Mouse (Mus musculus): ENCODE measurements at regions not wholly inside any gene's neighbourhood (a gene's known extent, or its start where the extent isn't known, plus 50 kb on each side); places are given as distances from the start of the nearest gene placed in this dataset.
A peak's percentile ranks its signal among the peaks of the same experiment; 100 is the strongest.
"Not testable (repeated sequence)": the region's sequence is repeated elsewhere in the genome, so short reads cannot be mapped to it uniquely, and the experiment has no call there.

DNA sequence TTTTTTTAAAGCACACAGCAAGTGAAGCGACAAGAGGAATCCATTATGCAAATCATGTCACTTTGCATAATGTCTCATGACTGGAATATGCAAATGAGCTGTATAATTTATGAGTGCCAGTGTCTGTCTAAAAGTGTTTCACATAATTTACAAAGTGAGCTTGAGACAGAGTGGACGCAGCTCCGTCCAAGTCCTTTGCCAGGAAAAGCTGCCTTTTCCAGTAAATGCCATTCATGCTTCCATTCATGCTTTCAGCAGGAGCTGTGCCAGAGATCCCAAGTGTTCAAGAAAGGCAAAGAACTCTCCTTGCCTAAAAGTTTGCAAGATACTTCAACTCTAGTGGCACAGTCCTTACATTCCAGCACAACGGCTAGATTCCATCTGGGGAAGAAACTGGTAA is 241.4 kb upstream of the Pmfbp1 start:
- DNase-seq (ENCODE audit: extremely low spot score in 1 of 2, low spot score in 2 of 2) = no peak
- intact Hi-C loops (cut with DNase I) = no loop called here

DNA sequence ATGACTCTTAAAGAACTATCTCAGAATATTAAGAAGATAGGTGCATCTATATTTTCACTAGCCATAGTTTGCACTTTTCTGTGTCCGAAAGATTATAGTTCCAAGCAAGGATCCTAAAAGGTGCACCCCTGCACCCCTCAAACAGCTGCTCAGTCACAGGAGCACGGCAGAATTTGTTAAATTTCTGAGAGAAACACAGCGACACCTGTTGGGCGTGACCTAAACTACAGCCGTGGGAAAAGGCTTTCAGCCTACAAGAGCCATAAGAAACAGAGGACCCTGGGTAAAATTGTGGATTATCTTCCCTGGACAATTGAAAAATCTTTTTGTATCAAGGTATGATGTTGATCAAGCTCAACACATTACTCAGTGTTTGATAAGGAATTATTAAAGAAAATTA is 214.7 kb upstream of the Pmfbp1 start:
- intact Hi-C loops (cut with DNase I) = no loop called here
- DNase-seq (ENCODE audit: extremely low spot score in 1 of 2, low spot score in 2 of 2) = peak in 1 of 2 experiments; percentile 27

- no peak for DNase-seq (ENCODE audit: extremely low spot score in 1 of 2, low spot score in 2 of 2)
- intact Hi-C loops (cut with DNase I) = no loop called here
Observed at GRCm38 (mm10) chr8:109280540-109280939, 213.3 kb upstream of the Pmfbp1 start.

- intact Hi-C loops (cut with DNase I) = no loop called here
- DNase-seq (ENCODE audit: extremely low spot score in 1 of 2, low spot score in 2 of 2) = no peak
Observed at GRCm38 (mm10) chr8:109281598-109281997, 212.2 kb upstream of the Pmfbp1 start.

- intact Hi-C loops (cut with DNase I) = no loop called here
- no peak for DNase-seq (ENCODE audit: extremely low spot score in 1 of 2, low spot score in 2 of 2)
Observed at GRCm38 (mm10) chr8:109310670-109311386, 183.0 kb upstream of the Pmfbp1 start.

DNA sequence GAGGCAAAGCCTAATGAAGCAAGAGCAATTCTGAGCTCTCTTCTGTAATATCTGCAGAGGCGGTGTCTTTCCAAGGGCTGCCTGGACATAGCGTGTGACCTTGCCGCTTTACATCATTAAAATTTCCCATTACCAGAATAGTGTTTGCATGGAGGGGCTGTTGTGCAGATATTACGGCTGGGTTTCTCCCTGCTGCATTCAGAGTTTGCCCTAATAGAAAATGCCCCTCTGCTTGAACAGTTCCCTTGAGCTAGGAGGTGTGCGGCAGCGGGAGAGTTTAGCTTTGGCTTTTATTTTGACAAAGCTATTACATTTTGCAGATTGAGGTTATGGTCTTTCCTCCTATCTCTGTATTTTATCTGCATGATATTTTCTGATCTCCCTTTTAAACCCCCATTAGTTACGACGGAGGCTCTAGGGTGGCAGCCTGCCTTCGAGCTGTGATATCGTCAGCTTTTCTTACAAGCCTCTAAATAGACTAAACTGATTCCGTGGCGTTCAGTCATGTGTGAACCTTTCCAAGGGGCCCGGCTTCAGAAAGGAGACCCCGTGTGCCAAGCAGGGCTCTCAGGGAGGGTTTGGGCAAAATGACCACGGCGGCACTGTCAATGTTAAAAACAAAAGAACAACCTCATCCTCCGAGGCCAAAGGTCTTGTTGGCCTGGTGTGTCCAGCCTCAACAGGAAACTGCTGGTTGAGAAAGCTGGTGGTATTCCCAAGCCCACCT is 182.2 kb upstream of the Pmfbp1 start:
- no peak for DNase-seq (ENCODE audit: extremely low spot score in 1 of 2, low spot score in 2 of 2)
- intact Hi-C loops (cut with DNase I) = no loop called here

- intact Hi-C loops (cut with DNase I) = no loop called here
Observed at GRCm38 (mm10) chr8:109312731-109313130, 181.1 kb upstream of the Pmfbp1 start.

DNA sequence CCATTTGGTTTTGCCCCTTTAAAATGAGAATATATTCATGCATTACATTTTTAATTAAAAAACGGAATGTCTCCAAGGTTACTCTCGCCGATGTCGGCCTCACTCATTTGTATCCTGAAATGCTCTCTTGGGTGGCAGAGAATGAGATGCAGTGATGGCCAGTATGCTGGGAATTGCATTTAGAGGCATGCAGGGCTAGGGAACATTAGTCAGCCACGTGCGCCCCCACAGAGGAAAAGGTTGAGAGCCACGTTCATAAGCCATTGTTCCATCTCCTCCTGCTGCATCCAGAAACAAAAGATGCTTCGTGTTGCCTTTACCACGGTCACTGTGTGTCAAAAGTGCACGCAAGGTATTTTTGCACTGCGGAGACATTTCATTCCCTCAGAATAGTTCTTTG is 172.9 kb upstream of the Pmfbp1 start:
- no peak for DNase-seq (ENCODE audit: extremely low spot score in 1 of 2, low spot score in 2 of 2)
- intact Hi-C loops (cut with DNase I) = no loop called here

More at GRCm38 (mm10) chr8:109312731-109313130, 181.1 kb upstream of the Pmfbp1 start:
- DNase-seq (ENCODE audit: extremely low spot score in 1 of 2, low spot score in 2 of 2) = no peak

DNA sequence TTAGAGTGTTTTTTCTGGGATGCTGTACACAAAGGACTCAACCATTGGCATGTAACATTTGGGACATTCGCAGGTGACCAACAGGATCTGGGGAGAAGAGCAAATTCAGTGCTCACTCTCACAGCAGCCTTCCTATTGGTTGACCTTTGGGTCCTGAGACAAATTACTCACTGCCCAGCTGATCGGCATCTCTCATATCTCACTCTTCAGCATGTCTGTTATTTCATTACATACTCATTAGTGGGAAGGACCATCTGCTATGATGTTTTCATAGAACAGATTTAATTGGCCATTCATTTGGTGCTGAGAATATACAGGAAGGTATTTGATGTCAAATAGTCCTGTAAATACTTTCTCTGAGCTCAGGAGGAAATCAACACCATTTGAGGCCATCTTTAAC is 170.5 kb upstream of the Pmfbp1 start:
- DNase-seq (ENCODE audit: extremely low spot score in 1 of 2, low spot score in 2 of 2) = no peak
- intact Hi-C loops (cut with DNase I) = no loop called here

GRCm38 (mm10) chr8:109324241-109324640 is 169.6 kb upstream of the Pmfbp1 start:
- DNase-seq (ENCODE audit: extremely low spot score in 1 of 2, low spot score in 2 of 2) = no peak
- intact Hi-C loops (cut with DNase I) = no loop called here

GRCm38 (mm10) chr8:109336203-109336602 is 157.6 kb upstream of the Pmfbp1 start:
- intact Hi-C loops (cut with DNase I) = no loop called here
- DNase-seq (ENCODE audit: extremely low spot score in 1 of 2, low spot score in 2 of 2) = no peak

- no peak for DNase-seq (ENCODE audit: extremely low spot score in 1 of 2, low spot score in 2 of 2)
- intact Hi-C loops (cut with DNase I) = no loop called here
Observed at GRCm38 (mm10) chr8:109338220-109338835, 155.5 kb upstream of the Pmfbp1 start.

DNA sequence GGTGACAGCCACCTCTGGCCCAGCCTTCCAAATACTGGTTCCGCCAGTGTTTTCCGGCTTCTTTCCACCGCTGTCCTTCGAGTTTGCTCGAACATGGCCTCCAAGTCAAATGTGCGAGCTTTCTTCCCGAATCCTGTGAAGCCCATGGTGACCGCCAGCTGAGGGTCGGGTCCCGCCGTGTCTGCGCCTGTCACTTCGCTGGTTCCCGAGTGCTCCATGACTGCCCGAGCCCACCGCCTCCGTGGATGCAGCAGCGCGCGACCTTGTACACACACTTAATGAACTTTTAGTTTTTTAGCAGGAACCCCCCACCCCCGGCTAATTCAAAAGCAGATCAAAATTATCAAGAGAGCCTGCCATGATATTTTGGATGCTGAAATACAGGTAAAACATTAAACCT is 153.2 kb upstream of the Pmfbp1 start:
- intact Hi-C loops (cut with DNase I); DNase-seq (ENCODE audit: extremely low spot score in 1 of 2, low spot score in 2 of 2): not testable (repeated sequence)

- DNase-seq (ENCODE audit: extremely low spot score in 1 of 2, low spot score in 2 of 2) = no peak
- intact Hi-C loops (cut with DNase I) = no loop called here
Observed at GRCm38 (mm10) chr8:109355168-109355567, 138.7 kb upstream of the Pmfbp1 start.

DNA sequence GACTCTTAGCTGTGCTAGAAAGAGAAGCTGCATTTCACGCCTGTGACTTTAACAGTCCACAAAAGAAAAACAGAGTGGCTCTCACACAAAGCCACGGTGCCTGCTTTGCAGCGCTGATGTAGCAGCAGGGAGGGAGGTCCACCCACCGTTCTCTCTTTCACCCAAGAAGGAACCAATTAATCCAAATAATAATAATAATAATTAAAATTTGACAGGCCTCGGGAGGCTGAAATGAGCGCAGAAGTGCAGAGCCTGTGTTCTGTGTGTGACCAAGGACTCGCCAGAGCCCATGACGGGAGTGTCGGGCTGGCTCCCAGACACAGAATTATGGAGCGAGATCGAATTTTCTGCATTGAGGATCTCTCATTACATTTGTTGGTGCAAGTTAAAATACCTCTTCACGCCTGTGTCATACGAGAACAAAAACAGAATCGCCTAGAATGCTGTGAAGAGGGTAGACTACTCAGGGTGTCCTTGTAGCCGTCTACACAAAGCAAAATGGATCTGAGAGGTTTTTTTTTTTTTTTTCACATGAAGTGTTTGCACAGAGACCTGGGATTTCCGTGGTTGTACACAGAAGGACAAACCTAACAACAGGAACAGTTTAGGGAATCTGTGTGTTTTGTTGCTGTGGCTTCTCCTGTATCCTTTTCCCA is 134.3 kb upstream of the Pmfbp1 start:
- intact Hi-C loops (cut with DNase I) = loop anchor here (2.0 kb wide), 2 partner anchors 77 to 111 kb away; no protein-coding TSS in a partner anchor
- DNase-seq (ENCODE audit: extremely low spot score in 1 of 2, low spot score in 2 of 2) = no peak

DNA sequence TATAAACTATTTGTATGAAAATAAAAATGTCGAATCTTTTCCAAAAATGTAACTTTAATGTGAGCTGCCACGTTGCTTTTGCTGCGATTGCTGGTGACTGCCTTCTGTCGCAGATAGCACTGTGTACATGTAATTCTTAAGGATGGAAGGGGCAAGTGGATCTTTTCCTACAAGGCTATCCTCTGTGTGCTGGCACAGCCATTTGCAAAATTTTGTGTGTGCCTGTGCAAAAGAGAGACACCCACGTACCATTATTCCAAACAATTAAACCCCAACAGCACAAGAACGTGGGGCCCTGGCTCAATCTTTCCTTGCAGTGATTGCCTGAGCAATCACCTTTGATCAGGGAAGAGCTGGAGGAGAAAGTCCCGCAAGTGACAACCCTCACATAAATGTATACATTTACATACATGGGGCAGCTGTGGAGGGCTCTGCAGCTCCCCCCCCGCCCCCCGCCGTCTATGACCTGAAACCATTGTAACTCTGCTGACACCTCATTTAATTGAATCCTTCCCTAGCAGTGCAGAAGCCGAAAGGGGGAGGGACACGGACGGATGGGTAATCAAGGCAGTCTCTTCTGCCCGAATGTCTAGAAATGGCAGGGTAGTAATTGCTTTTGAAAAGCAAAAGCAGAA is 133.6 kb upstream of the Pmfbp1 start:
- intact Hi-C loops (cut with DNase I) = loop anchor here (2.0 kb wide), 1 partner anchor 77 kb away; no protein-coding TSS in a partner anchor
- DNase-seq (ENCODE audit: extremely low spot score in 1 of 2, low spot score in 2 of 2) = no peak

DNA sequence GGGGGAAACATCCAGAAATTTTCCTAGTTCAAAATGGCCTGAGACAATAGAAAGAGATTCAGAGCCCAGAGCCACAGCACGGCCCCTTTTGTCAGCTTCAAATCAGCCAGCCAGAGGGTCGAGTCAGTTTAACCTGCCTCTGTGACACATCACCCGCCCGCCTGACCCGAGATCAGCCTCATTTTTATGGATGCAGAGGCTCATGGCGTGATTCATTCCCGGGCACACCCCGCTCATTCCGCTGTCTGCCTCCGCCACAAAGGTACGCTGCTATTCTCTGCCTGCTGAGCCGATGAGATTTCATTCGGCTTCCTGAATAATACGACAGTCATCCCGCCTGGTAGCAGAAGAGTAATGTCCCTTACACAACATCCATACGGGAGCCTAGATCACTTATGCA is 132.9 kb upstream of the Pmfbp1 start:
- no peak for DNase-seq (ENCODE audit: extremely low spot score in 1 of 2, low spot score in 2 of 2)
- intact Hi-C loops (cut with DNase I) = loop anchor here (2.0 kb wide), 1 partner anchor 76 kb away; no protein-coding TSS in a partner anchor

DNA sequence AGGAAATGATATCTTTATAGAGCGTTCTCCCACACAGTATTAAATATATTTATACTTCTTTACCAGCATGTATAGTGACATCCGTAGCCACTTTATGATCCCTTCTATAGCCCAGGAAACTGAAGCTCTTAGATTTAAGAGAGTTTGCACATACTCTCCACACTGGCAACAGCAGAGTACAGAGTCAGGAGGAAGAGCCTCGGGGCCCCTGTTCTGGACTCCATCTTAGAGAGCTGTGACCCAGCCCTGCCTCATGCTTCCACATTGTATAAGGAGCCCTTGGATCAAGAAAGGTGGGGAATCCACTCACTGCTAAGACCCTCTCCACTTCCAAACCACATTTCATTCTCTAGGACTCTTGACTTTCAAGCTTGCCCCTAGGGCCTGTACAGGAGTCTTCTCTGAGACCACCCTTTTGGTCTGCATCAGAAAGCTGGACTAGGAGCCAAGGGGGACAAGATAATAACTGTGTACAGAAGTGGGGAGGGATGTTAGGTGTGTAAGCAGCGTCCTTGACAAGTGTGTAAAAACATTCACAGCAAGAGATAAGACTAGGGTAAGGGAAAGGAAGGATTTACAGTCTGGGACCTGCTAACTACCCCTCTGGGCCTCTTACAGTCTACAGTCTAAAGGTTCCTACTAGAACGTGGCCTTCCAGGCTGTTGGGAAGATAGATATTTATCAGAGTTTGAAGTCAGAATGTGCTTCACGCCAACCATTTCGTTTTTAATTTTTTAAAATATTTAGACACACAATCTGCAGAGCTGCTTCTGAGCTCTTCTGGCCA is 132.1 kb upstream of the Pmfbp1 start:
- intact Hi-C loops (cut with DNase I) = loop anchor here (2.0 kb wide), 1 partner anchor 75 kb away; no protein-coding TSS in a partner anchor
- no peak for DNase-seq (ENCODE audit: extremely low spot score in 1 of 2, low spot score in 2 of 2)
